Mouse (Mus musculus) embryonic facial prominence, embryonic 13.5 days (tissue): ENCODE measurements around the gene Otop1. TPM values are rescaled to one million over a fixed set of nuclear protein-coding genes. Genes with fewer than 3 reads are reported as not detected.

Experiments used
- polyA plus RNA-seq: library from polyadenylated mRNA; unstranded; fragments of >200 nt; fragmentation: Nextera tagmentation; extraction: Ambion mirVana; gene quantifications from 2 replicates; pipeline ENCODE4 v1.2.1, GENCODE M21; 2015

The Otop1 gene
- polyA plus RNA-seq, 1 experiment from 2014 or later, result not detected

Other genes starting within 250 kb of the Otop1 start
- 61.7 and 67.5 TPM in 2 replicates for gene Stx18, start 237.2 kb upstream of the Otop1 start, polyA plus RNA-seq
- 169 and 180 TPM in 2 replicates for gene Nsg1, start 116.1 kb upstream of the Otop1 start, polyA plus RNA-seq
- gene Zbtb49, start 55.5 kb upstream of the Otop1 start, polyA plus RNA-seq, result 16.3 and 16.9 TPM in 2 replicates
- gene Lyar, start 55.5 kb upstream of the Otop1 start, polyA plus RNA-seq, result 103 and 133 TPM in 2 replicates
- gene Tmem128, start 15.8 kb upstream of the Otop1 start, polyA plus RNA-seq, result 65.7 and 71.6 TPM in 2 replicates
- gene Drd5, start 43.4 kb downstream of the Otop1 start, polyA plus RNA-seq, result 0.08 and 0.22 TPM in 2 replicates
- gene Slc2a9, start 227.2 kb downstream of the Otop1 start, polyA plus RNA-seq, result 0.72 and 1.9 TPM in 2 replicates